Mouse (Mus musculus): Measurements from ENCODE around the gene Slc45a3.
A peak's percentile ranks its signal among the peaks of the same experiment; 100 is the strongest.

Gene Slc45a3

DNA sequence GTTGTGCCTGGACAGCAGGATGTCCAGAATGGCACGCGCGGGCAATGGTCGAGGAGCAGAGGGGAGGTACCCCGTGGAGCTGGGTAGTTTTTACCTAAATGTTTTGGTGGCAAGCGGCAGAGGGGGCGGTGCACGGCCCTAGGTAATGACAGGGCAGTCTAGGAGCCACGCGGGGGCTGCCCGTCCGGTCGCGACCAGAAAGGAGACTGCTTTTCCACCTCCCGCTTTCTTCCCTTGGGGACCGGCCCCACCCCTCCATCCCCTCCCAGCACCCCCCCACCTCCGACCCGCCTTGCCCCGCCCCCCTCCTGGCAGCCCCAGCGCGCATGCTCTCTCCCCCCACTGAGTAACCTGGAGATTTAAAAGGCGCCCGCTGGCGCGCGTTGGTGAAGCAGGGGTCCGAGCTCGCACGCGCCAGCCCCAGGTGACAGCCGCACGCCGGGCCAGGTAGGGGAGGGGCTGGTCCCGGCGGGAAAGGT, at the start of gene Slc45a3:
TSS of gene Slc45a3 (plus strand) at position 362 of the 479 bp plus-strand sequence.
- no peak for DNase-seq

- DNase-seq = no peak
Observed at GRCm38 (mm10) chr1:131917634-131918033, 45.1 kb upstream of the Slc45a3 start.

DNA sequence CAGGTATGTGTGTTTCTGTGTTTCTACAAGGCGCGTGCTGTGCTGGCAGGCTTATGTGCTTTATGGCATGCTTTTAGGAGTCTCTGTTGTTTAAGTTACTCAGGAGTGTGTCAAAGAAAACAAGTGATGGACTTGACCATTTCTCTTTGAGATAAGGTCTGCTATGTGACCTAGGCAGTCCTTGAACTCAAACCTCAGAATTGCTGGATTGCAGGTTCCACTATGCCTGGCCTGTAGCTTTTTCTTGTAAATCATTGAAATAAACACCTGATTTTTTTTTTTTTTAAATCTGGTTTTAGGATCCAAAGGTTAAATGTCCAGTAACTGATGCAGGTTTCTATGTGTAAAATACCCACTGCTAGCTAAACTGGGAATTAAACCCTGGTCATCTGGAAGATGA, 43.7 kb upstream of the Slc45a3 start:
- DNase-seq = no peak

DNA sequence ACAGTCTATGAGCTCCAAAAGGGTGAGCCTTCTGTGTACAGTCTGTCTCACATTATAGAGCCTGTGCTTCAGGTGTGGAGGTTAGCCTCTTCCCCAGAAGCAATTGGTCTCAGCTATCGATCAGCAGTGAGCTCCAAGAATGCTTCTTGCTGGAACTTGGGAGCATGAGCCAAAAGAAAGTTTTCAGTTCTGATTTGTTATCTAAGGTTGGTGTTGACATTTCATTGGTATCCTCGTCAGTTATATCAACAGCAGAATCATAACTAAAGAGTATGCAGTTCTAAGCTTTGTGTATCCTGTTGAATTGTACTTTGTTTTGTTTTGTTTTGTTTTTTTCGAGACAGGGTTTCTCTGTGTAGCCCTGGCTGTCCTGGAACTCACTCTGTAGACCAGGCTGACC, 40.7 kb upstream of the Slc45a3 start:
- no peak for DNase-seq

DNA sequence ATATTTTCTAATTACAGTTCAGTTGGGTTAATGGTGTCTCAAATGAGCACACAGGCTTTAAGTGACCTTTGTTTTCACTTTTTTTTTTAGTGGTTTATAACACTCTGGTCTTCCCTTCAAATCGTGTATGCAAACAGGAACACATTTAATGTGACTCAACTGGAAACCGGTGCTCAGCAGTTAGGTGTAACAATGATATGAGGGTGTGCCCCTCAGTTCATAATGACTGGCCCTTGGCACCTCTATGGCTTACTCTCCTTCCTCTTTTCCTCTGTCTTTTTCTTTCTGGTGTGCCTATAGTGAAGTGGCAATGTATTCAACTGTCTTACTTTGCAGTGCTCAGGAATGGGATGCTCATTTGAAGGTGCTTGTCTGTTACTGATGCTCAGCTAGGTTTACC, 29.3 kb upstream of the Slc45a3 start:
- no peak for DNase-seq

GRCm38 (mm10) chr1:131937659-131938305, 25.0 kb upstream of the Slc45a3 start:
- DNase-seq = peak; percentile 44

DNA sequence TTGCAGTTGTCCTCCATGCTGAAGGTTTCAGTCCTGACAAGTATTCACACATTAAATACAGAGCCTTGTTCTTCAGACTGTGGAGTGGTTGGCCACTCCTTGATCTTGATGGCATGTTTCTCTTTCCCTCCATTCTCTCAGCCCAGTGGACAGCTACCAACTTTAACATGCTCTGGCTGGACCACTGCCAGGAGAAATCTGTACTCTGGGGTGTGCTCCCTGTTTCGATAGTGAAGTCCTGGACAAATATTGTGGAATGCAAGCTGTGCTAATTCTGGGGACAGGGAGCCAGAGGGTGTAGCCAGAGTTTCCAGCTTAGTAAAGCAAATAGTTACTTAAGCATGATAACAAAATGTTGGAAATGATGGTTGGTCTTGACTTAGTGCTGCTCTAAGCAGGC, 24.0 kb upstream of the Slc45a3 start:
- DNase-seq = no peak

DNA sequence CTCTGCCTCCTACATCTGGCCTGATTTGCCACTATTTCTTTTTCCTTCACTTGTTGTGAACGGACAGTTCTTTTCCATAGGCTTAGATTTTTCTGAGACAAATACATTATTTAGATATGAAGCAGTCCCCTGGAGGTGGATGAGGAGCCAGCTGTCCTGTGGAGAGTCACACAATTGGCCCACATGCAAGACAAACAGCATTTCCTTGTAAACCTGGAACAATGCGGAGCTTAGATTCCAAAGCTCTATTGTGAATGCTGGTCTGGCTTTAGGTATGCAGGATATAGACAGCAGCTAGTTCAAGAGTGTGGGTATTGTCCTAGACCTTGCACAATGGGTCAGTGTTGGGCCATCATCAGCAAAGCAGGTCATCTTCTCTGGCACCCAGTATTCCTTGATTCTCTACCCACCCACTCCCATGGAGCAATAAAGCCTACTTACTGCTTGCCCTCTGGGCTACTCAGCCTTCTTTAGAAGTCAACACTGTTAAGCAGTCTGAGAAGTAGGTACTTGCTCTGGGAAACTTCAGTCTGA, 22.0 kb upstream of the Slc45a3 start:
- no peak for DNase-seq

GRCm38 (mm10) chr1:131941501-131941900, 21.3 kb upstream of the Slc45a3 start:
- no peak for DNase-seq

DNA sequence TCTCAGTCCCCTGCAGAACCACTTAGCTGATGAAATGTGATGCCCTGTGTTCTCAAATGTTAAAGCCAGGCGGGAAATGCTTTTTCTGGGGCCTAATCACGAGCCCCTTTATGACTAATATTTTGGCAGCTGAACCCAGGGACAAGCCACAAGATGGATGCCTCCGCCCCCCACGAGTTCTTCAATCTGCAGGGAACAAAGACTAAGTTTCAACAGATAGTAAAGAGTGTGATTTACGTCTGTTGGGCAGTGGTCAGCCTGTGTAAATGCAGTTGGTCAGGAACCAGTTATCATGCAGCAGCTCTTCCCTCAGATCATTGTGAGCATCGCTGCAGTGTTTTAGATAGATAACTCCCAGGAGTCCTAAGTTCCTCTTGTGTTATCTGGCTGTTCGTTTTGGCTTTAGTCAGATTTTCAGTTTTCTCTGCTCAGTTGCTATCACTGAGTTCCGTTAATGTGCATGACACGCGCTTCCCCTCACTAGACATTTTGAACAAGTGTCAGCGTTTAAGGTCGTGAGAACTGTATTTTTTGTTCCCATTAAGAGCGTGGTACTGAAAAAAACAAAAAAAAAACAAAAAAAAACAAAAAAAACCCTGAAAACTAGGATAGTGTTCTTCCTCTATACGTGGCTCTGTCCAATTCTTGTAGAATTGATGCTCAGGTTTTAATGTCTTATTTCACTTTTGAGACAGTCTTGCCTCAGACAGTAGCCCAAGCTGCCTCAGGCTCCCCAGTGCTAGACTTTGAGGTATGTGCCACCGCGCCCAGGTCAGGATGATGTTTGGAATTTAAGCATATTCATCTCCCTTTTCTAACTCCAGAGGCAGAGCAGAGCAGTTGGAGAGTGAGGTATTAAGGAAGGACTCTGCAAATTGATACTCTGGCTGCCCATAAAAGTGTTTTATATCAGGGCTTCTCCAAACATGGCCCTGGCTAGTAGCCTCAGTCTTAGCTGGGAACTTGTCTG, 19.9 kb upstream of the Slc45a3 start:
- DNase-seq = no peak

DNA sequence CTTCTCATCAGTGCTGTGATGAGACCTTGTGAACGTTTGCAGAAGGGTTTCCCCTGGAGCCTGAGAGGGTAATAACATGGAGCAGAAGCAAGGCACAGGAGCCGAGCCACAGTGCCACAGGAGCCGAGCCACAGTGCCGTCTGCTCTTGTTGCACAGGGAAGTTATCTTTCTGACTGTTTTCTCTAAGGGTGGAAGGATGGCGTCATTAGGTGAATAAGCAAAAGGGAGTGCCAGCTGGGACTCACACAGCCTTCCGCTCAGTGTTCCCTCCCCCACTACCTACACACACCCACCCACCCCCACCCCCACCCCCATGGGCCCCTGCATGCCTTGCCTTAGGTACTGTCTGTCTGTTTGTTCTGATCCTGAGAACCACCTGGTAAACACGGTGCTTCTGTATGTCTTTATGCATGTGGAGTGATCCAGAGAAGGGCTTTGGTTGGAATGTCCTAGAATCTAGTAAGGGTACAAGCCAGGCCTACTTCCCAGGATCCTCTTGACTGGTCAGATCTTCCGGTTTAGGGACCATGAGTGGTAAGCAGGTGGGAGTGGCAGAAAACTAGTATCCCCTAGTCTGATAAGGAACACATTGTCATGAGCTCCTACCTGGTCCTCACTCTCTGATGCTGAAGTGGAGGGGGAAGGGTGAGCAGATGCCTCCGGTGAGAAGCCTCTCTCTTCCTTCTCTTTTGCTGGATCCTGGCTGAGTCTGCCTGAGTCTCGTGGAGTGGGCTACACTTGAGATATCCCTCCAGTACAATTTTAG, 16.9 kb upstream of the Slc45a3 start:
- DNase-seq = no peak

- DNase-seq = no peak
Observed at GRCm38 (mm10) chr1:131946462-131947215, 16.1 kb upstream of the Slc45a3 start.

DNA sequence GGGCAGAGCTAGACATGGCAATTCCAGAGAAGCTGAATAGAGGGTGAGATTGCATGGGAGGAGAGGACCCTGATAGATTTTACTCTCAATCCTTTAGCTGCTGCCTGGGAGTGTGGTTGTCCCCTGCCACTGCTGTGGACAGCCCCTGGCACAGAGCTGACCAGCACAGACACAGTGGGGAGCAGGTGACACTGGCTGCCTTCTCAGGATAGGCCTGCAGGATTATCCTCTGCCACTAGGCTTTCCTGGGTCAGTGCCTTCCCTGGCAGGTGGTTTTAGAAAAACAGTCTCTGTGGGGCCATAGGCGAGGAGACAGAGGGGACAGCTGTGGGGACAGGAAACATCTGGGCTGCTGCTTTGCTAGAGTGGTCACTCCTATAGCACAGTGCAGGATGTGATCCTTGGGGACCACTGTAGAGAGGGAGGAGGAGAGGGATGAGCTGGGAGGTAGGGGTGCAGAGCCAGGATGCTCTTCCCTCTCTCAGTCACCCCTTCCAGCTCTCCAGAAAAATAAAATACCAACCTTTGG, 14.7 kb upstream of the Slc45a3 start:
- DNase-seq = no peak

GRCm38 (mm10) chr1:131954242-131954865, 8.4 kb upstream of the Slc45a3 start:
- no peak for DNase-seq

DNA sequence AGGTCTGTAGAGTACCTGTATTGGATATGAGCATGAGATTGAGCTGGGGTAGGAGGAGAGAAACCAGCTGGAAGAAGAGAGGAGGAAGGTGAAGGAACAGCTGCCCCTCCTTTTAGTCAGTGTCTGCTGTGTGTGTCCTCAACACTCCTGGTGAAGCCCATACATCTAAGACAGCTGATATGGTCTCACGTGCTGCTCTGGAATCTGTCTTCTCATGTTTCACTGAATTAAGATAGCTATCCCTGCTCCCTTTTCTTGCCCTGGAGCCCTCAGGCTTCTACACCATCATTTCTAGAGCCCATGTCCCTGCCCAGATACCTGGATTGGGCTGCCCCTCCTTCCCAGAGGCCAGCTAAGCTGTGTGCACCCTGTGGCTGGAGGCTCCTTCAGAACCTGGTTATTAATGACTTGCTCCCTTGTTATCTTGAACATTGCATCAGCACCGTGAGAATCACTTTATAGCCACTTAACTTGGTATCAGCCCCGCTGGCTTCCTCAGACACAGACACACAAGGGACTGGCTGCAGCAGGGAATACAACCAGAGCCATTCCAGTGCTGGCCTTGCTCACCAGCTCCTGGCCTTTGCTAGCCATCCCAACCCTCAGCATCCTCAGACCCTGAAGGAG, 7.5 kb upstream of the Slc45a3 start:
- DNase-seq = no peak

GRCm38 (mm10) chr1:131957416-131957815, 5.4 kb upstream of the Slc45a3 start:
- DNase-seq = no peak

GRCm38 (mm10) chr1:131961004-131961403, 1.8 kb upstream of the Slc45a3 start:
- no peak for DNase-seq

- peak; percentile 1 for DNase-seq
Observed at GRCm38 (mm10) chr1:131963085-131963951, 551 bp downstream of the Slc45a3 start.

DNA sequence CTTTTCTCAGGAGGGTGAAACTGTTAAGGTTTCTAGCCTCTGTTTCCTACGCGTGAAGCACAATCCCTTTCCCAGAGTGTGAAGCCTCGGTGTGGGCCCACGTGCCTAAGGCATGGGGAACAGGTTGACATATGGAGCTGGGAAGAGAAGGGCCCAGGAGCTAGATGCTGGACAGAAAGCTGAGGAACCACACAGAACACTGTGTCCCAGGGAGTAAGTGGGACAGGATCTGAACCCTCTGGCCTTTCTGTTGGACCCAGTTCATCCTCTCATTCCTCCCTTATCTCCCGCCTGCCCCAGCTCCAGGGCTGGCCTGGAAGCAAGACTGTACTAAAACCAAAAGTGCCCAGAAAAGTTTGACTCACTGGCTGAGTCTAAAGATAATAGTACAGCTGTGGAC, 1.3 kb downstream of the Slc45a3 start:
- DNase-seq = no peak

DNA sequence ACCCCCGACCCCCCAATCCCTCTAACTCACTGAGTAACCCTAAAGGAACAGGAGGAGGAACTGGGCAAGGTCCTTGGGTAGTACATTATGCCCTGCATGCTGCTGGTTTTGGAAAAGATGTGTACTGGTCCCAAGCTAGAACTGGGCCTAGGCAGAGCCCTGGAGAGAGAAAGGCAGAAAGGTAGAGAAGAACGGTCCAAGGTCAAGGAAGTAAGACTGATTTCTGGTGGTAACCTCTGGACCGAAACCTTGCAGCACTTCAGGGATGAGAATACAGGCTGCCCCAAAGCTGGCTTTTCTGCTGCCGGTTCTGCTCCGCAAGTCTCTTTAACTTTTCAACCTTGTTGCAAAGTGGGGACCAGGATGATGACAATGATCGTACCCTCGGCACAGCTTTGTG, 1.8 kb downstream of the Slc45a3 start:
- DNase-seq = no peak

Measured in cerebellum, adult 11 months (tissue).